Mouse (Mus musculus): ENCODE measurements around the gene Ube2v1. TPM values are rescaled to one million over a fixed set of nuclear protein-coding genes. Genes with fewer than 3 reads are reported as not detected.

Ube2v1 gene
- polyA plus RNA-seq (2015; fragmentation: Nextera tagmentation; extraction: Ambion mirVana): 289 and 315 TPM in 2 replicates

DNA sequence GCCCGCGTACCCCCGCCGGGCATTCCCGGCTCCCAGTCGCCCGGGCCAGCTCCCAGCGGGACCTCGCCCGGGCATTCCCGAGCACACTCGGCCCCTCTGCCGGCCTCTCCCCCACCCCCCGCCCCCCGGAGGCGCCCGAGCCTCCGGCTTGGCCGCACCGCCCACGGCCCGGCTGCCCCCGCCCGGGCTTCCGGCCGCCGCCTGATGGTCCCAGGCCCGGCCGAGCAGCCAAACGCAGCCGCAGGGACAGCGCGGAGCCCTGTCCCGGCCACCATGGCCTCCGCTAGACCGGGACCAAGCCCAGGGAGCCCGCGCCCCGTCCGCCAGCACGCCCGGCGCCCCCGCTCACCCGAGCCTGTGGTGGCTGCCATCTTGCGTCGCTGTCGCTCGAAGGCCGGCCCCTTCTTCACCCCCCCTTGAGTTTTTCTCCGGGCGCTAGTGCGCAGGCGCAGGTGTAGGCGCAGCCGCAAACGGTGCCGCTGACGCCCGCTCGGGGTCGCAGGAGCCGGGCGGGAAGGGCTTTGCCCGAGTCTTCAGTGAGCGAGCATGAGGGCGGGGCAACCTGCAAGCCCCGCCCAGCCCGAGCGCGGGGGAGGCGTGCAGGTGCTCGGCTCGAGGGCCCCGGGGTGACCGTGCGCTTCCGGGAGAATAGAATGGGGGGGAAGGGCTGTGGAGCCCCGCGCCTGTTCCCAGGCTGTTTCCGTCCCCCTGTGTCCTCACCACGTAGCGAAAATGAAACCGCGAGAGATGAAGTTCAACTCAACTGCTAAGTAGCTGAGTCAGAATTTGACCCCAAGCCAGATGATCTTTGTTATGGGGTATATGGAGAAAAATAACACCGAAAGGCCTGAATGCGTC, at the start of gene Ube2v1:
Ube2v1 (minus strand) TSS at position 505 of the 858 bp plus-strand sequence.
- WGBS: under 1% methylated on average over 86 of the region's 87 CpGs

GRCm38 (mm10) chr2:167680657-167681056, 48.8 kb upstream of the Ube2v1 start:
- H3K36me3 ChIP-seq: no peaks in the 10 kb centered on the region
- no peaks in the 10 kb centered on the region for H3K27me3 ChIP-seq
- no peak overlapping the region for H3K4me3 ChIP-seq
- no peak overlapping the region for H3K4me2 ChIP-seq
- WGBS: 52% methylated on average over 5 of the region's 5 CpGs
- H3K9ac ChIP-seq: no peak overlapping the region
- H3K27ac ChIP-seq: no peak overlapping the region
- H3K4me1 ChIP-seq: peaks cover 2% of the 10 kb centered on the region; the same call in 1 of the 2 replicates
- no peaks in the 10 kb centered on the region for H3K9me3 ChIP-seq
- ATAC-seq (ENCODE audit: insufficient number of reproducible peaks, low FRiP score, low TSS enrichment, low read depth): no peak

More for the DNA sequence above, at the start of gene Ube2v1:
- peak within 1 kb of the TSS; percentile 85 for H3K9ac ChIP-seq
- no peaks in the 10 kb centered on the region for H3K9me3 ChIP-seq
- H3K4me2 ChIP-seq: peak within 1 kb of the TSS; percentile 75
- no peaks in the 10 kb centered on the region for H3K27me3 ChIP-seq
- peaks cover 51% of the 10 kb centered on the region for H3K4me1 ChIP-seq
- peak within 1 kb of the TSS; percentile 79 for H3K4me3 ChIP-seq
- peak within 1 kb of the TSS; percentile 92 for H3K27ac ChIP-seq
- peak; percentile 85 for ATAC-seq (ENCODE audit: insufficient number of reproducible peaks, low FRiP score, low TSS enrichment, low read depth)
- H3K36me3 ChIP-seq: peaks cover 20% of the 10 kb centered on the region

DNA sequence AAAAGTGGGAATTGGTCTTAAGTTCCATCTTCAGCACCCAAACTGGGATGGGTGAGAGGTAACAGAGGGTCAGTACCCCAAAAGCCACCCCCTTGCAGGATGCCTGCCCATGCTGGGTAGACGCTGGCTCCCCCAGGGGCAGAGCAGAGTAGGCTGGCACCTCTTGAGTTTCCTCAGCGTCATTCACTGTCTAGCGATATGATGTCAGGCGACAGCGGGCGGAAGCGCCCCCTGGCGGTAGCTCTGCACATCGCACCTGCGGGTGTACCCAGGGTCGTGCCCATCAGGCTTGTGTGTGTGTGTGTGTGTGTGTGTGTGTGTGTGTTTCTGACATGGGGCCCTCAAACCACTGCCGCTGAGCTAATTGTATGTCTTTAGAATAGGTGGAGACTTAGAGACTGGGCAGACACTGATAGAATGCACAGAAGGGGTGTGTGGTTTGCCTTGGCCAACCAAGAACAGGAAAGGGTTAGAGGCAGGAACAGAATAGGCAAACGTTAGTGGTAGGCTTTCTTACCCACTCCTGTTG, 48.1 kb upstream of the Ube2v1 start:
- ATAC-seq (ENCODE audit: insufficient number of reproducible peaks, low FRiP score, low TSS enrichment, low read depth): 0 out of 2 replicates have a peak, but pooled peaks have one; percentile 62
- Histone ChIP-seq H3K4me3 (no peak overlapping the region), H3K27me3 (no peaks in the 10 kb centered on the region), H3K36me3 (no peaks in the 10 kb centered on the region), H3K9me3 (no peaks in the 10 kb centered on the region), H3K27ac (no peak overlapping the region), H3K4me1 (peaks cover 5% of the 10 kb centered on the region), H3K9ac (no peak overlapping the region), H3K4me2 (no peak overlapping the region)
- WGBS: 3% methylated on average over 13 of the region's 13 CpGs

- no peak overlapping the region for H3K4me3 ChIP-seq
- 43% methylated on average over 5 of the region's 5 CpGs for WGBS
- H3K27me3 ChIP-seq: no peaks in the 10 kb centered on the region
- ATAC-seq (ENCODE audit: insufficient number of reproducible peaks, low FRiP score, low TSS enrichment, low read depth): no peak
- no peak overlapping the region for H3K4me2 ChIP-seq
- no peak overlapping the region for H3K27ac ChIP-seq
- no peak overlapping the region for H3K9ac ChIP-seq
- no peaks in the 10 kb centered on the region for H3K9me3 ChIP-seq
- H3K36me3 ChIP-seq: no peaks in the 10 kb centered on the region
- peaks cover 5% of the 10 kb centered on the region for H3K4me1 ChIP-seq
Measured at GRCm38 (mm10) chr2:167678600-167678999, 46.7 kb upstream of the Ube2v1 start.

DNA sequence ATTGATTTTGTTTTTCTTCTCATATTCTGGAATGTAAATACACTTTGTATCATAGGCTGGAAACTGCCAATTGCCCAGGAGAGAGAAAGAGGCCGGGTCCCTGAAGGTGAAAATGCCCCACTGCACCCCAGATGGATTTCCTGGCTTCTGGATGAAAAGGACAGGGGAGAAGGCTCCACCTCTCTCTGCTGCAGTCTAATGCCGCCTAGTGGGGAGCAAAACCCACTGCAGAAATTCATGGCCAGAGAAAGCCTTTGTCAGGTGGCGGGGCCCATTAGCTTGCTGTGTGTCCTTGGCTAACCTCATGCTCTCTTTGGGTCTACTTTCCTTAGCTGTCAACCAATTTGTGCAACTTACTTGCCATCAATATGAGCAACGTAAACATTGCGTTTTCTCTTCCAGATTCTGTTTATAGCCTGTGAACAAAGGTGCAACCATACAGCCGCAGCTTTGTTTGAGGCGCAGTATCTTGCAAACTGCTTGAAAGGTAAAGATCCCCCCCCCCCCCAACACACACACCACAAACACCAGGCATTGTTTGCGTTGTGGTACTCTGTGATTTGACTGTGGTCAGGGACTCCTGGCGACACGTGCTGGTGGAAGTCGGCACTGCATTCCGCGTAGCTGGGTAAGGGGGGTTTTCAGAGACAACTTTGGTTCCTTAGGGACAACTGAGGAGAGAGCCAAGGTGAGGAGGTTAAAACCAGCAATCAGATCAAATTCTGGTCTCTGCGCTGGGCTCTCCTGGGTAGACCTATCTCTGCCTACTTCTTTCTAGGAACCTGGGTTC, 43.4 kb upstream of the Ube2v1 start:
- H3K9ac ChIP-seq: no peak overlapping the region
- H3K4me1 ChIP-seq: peaks cover 5% of the 10 kb centered on the region
- no peak overlapping the region for H3K4me3 ChIP-seq
- H3K4me2 ChIP-seq: no peak overlapping the region
- H3K27me3 ChIP-seq: no peaks in the 10 kb centered on the region
- H3K27ac ChIP-seq: no peak overlapping the region
- no peaks in the 10 kb centered on the region for H3K36me3 ChIP-seq
- no peaks in the 10 kb centered on the region for H3K9me3 ChIP-seq
- 40% methylated on average over 14 of the region's 14 CpGs for WGBS
- no peak for ATAC-seq (ENCODE audit: insufficient number of reproducible peaks, low FRiP score, low TSS enrichment, low read depth)

- peak; percentile 43; the same call in 1 of the 2 replicates for ATAC-seq (ENCODE audit: insufficient number of reproducible peaks, low FRiP score, low TSS enrichment, low read depth)
- H3K9me3 ChIP-seq: no peaks in the 10 kb centered on the region
- H3K27me3 ChIP-seq: no peaks in the 10 kb centered on the region
- no peak overlapping the region for H3K9ac ChIP-seq
- H3K4me1 ChIP-seq: peaks cover 3% of the 10 kb centered on the region; the same call in 1 of the 2 replicates
- H3K4me3 ChIP-seq: no peak overlapping the region
- WGBS: 34% methylated on average over 13 of the region's 13 CpGs
- H3K4me2 ChIP-seq: no peak overlapping the region
- no peak overlapping the region for H3K27ac ChIP-seq
- no peaks in the 10 kb centered on the region for H3K36me3 ChIP-seq
Measured at GRCm38 (mm10) chr2:167672212-167672685, 40.4 kb upstream of the Ube2v1 start.

DNA sequence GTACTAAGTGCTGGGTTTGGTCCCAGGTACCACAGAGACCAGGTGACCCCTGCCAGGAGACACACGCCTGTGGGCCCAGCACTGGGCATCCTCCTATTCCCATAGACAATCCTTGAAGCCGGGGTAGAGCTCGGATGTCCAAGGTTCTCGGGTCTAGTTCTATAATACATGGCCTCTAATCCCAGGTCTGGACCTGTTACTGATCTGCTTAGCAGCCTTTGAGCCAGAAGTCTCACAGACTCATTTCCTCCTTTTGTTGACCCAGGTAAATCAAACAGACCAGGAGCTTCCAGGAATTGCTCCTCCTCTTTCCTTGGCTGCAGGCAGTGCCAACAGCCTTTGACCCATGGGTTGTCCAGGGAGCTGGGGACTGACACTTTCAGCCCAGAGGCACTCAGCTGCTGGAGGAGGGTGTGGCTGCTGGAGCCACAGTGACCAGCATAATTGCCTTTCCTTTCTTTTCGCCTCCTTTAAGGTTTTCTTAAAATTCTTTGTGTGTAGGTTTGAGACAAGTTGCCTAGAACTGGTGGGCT, 39.3 kb upstream of the Ube2v1 start:
- Histone ChIP-seq H3K4me1 (peaks cover 3% of the 10 kb centered on the region; the same call in 1 of the 2 replicates), H3K27ac (no peak overlapping the region), H3K27me3 (no peaks in the 10 kb centered on the region), H3K4me2 (no peak overlapping the region), H3K4me3 (no peak overlapping the region), H3K9me3 (no peaks in the 10 kb centered on the region), H3K9ac (no peak overlapping the region), H3K36me3 (no peaks in the 10 kb centered on the region)
- ATAC-seq (ENCODE audit: insufficient number of reproducible peaks, low FRiP score, low TSS enrichment, low read depth): no peak
- WGBS: 76% methylated on average over 5 of the region's 5 CpGs

- ATAC-seq (ENCODE audit: insufficient number of reproducible peaks, low FRiP score, low TSS enrichment, low read depth): no peak
- no peaks in the 10 kb centered on the region for H3K9me3 ChIP-seq
- H3K9ac ChIP-seq: no peak overlapping the region
- H3K36me3 ChIP-seq: no peaks in the 10 kb centered on the region
- no peak overlapping the region for H3K27ac ChIP-seq
- WGBS: 69% methylated on average over 4 of the region's 4 CpGs
- no peaks in the 10 kb centered on the region for H3K27me3 ChIP-seq
- H3K4me2 ChIP-seq: no peak overlapping the region
- H3K4me1 ChIP-seq: no peaks in the 10 kb centered on the region
- H3K4me3 ChIP-seq: no peak overlapping the region
Measured at GRCm38 (mm10) chr2:167669398-167669797, 37.5 kb upstream of the Ube2v1 start.

GRCm38 (mm10) chr2:167668426-167668825, 36.5 kb upstream of the Ube2v1 start:
- Histone ChIP-seq H3K9me3 (no peaks in the 10 kb centered on the region), H3K27ac (no peak overlapping the region), H3K4me2 (no peak overlapping the region), H3K4me1 (no peaks in the 10 kb centered on the region), H3K9ac (no peak overlapping the region), H3K27me3 (no peaks in the 10 kb centered on the region), H3K4me3 (no peak overlapping the region), H3K36me3 (no peaks in the 10 kb centered on the region)
- 86% methylated on average over 5 of the region's 5 CpGs for WGBS
- ATAC-seq (ENCODE audit: insufficient number of reproducible peaks, low FRiP score, low TSS enrichment, low read depth): no peak

GRCm38 (mm10) chr2:167665972-167666713, 34.2 kb upstream of the Ube2v1 start:
- no peak for ATAC-seq (ENCODE audit: insufficient number of reproducible peaks, low FRiP score, low TSS enrichment, low read depth)
- Histone ChIP-seq H3K9me3 (no peaks in the 10 kb centered on the region), H3K36me3 (no peaks in the 10 kb centered on the region), H3K27ac (no peak overlapping the region), H3K4me2 (no peak overlapping the region), H3K27me3 (no peaks in the 10 kb centered on the region), H3K4me3 (no peak overlapping the region), H3K9ac (no peak overlapping the region), H3K4me1 (peaks cover 9% of the 10 kb centered on the region)
- WGBS: 67% methylated on average over 18 of the region's 18 CpGs

GRCm38 (mm10) chr2:167662713-167663112, 30.8 kb upstream of the Ube2v1 start:
- Histone ChIP-seq H3K4me3 (no peak overlapping the region), H3K9me3 (no peaks in the 10 kb centered on the region), H3K4me2 (no peak overlapping the region), H3K27me3 (no peaks in the 10 kb centered on the region), H3K27ac (no peak overlapping the region), H3K4me1 (peaks cover 37% of the 10 kb centered on the region), H3K36me3 (no peaks in the 10 kb centered on the region), H3K9ac (no peak overlapping the region)
- ATAC-seq (ENCODE audit: insufficient number of reproducible peaks, low FRiP score, low TSS enrichment, low read depth): no peak
- WGBS: 62% methylated on average over 6 of the region's 6 CpGs
